ENCODE assay signal across 16 mouse cellular contexts in the genomic region with DNA sequence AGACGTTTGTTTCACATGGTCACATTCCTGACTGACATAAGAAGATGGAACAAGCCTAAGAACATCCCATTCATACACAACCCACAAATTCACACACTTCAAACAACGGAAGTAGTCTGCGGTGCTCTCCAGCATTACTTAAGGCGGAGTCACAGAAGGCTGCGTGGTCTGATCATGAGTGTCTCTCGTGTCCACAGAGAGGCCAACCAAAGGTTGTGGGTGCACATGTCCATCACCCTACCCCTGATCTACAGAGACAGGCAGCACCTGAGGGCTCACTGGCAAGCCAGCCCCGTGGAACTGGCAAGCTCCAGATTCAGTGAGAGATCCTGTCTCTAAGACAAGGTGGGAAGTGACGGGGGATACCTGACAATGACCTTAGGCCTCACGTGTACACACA. TPM values are rescaled to one million over a fixed set of nuclear protein-coding genes. Genes with fewer than 3 reads are reported as not detected.
DNase-seq lines count a peak whose midpoint lies in the region; ATAC-seq and TF ChIP-seq lines count a peak whose summit lies in the region.
"Had no signal": no experiment of that assay in that cellular context is flagged by ENCODE, and none has a peak within 500 bp of the region (broad histone marks: within the 10 kb centered on the region; RNA-seq: fewer than 3 reads in every experiment).

No protein-coding gene starts in this region.

- TF ChIP-seq CTCF in hindbrain, postnatal 0 days (IDR thresholded peaks at IDR 0.05; ENCODE audit: low read depth): no peak
- no peak for TF ChIP-seq CTCF in lung, embryonic 14.5 days (IDR thresholded peaks at IDR 0.05; ENCODE audit: low read depth)
- no peak for TF ChIP-seq CTCF in forebrain, postnatal 0 days (IDR thresholded peaks at IDR 0.05; ENCODE audit: low read depth)

- no peak overlapping the region for H3K9ac ChIP-seq in forebrain, embryonic 12.5 days
- no peak overlapping the region for H3K9ac ChIP-seq in forebrain, embryonic 11.5 days (ENCODE audit: low read length)
- H3K9ac ChIP-seq in hindbrain, postnatal 0 days (replicated peaks; ENCODE audit: low read length): no peak overlapping the region
- H3K9ac ChIP-seq in lung, embryonic 14.5 days: no peak overlapping the region
- no peak overlapping the region for H3K9ac ChIP-seq in forebrain, postnatal 0 days
- H3K9ac ChIP-seq: liver, embryonic 12.5 days; midbrain, embryonic 15.5 days had no signal

- H3K4me3 ChIP-seq in forebrain, embryonic 12.5 days (replicated peaks): no peak overlapping the region
- H3K4me3 ChIP-seq in forebrain, embryonic 11.5 days (ENCODE audit: low read depth, low read length): no peak overlapping the region
- no peak overlapping the region for H3K4me3 ChIP-seq in hindbrain, embryonic 10.5 days
- H3K4me3 ChIP-seq in hindbrain, postnatal 0 days (ENCODE audit: low read length): no peak overlapping the region
- no peak overlapping the region for H3K4me3 ChIP-seq in lung, embryonic 14.5 days (ENCODE audit: low read depth, low read length)
- H3K4me3 ChIP-seq in forebrain, postnatal 0 days (ENCODE audit: low read depth, low read length): no peak overlapping the region
- H3K4me3 ChIP-seq: liver, embryonic 12.5 days; midbrain, embryonic 15.5 days had no signal

- WGBS in forebrain, embryonic 12.5 days: 82% methylated on average over 9 of the region's 9 CpGs
- WGBS in forebrain, embryonic 11.5 days: 86% methylated on average over 9 of the region's 9 CpGs
- WGBS in hindbrain, embryonic 10.5 days: 80% methylated on average over 9 of the region's 9 CpGs
- whole genome bisulfite sequencing in hindbrain, postnatal 0 days: 77% methylated on average over 9 of the region's 9 CpGs
- WGBS in lung, embryonic 14.5 days: 33% methylated on average over 9 of the region's 9 CpGs
- 76% methylated on average over 9 of the region's 9 CpGs for WGBS in forebrain, postnatal 0 days

- peak overlapping the region; percentile 75; the same call in 1 of the 2 replicates for H3K27ac ChIP-seq in forebrain, embryonic 12.5 days
- H3K27ac ChIP-seq in forebrain, embryonic 11.5 days (ENCODE audit: low read depth, low read length): no peak overlapping the region
- 0 out of 2 replicates have a peak overlapping the region, but pooled peaks have one; percentile 79 for H3K27ac ChIP-seq in hindbrain, embryonic 10.5 days
- H3K27ac ChIP-seq in hindbrain, postnatal 0 days: no peak overlapping the region
- no peak overlapping the region for H3K27ac ChIP-seq in lung, embryonic 14.5 days (ENCODE audit: low read depth)
- H3K27ac ChIP-seq in forebrain, postnatal 0 days (ENCODE audit: low read depth, low read length): peak overlapping the region; percentile 54
- H3K27ac ChIP-seq: liver, embryonic 12.5 days had no signal

- H3K4me1 ChIP-seq in forebrain, embryonic 12.5 days: peaks cover 54% of the 10 kb centered on the region
- H3K4me1 ChIP-seq in forebrain, embryonic 11.5 days (replicated peaks; ENCODE audit: control insufficient read depth, insufficient read depth, low read length): peaks cover 18% of the 10 kb centered on the region
- H3K4me1 ChIP-seq in hindbrain, embryonic 10.5 days (replicated peaks): peaks cover 83% of the 10 kb centered on the region
- H3K4me1 ChIP-seq in hindbrain, postnatal 0 days (ENCODE audit: insufficient read depth, low read length): peaks cover 28% of the 10 kb centered on the region
- peaks cover 47% of the 10 kb centered on the region for H3K4me1 ChIP-seq in lung, embryonic 14.5 days (ENCODE audit: insufficient read depth)
- H3K4me1 ChIP-seq in forebrain, postnatal 0 days (ENCODE audit: insufficient read depth): peaks cover 29% of the 10 kb centered on the region

- H3K9me3 ChIP-seq in forebrain, embryonic 12.5 days: no peaks in the 10 kb centered on the region
- no peaks in the 10 kb centered on the region for H3K9me3 ChIP-seq in forebrain, embryonic 11.5 days (ENCODE audit: control insufficient read depth, low read length)
- H3K9me3 ChIP-seq in hindbrain, embryonic 10.5 days: no peaks in the 10 kb centered on the region
- no peaks in the 10 kb centered on the region for H3K9me3 ChIP-seq in hindbrain, postnatal 0 days (ENCODE audit: low read length)
- no peaks in the 10 kb centered on the region for H3K9me3 ChIP-seq in lung, embryonic 14.5 days (ENCODE audit: low read depth, low read length)
- no peaks in the 10 kb centered on the region for H3K9me3 ChIP-seq in forebrain, postnatal 0 days (ENCODE audit: low read length)
- H3K9me3 ChIP-seq: liver, embryonic 12.5 days; midbrain, embryonic 15.5 days had no signal

- no peak for DNase-seq in forebrain, embryonic 11.5 days (ENCODE audit: low spot score)
- DNase-seq in hindbrain, embryonic 10.5 days (ENCODE audit: low spot score): no peak
- DNase-seq in hindbrain, postnatal 0 days (ENCODE audit: low spot score): no peak
- peak; percentile 45 for DNase-seq in lung, embryonic 14.5 days
- no peak for DNase-seq in lung, adult 18-20 months
- DNase-seq in forebrain, postnatal 0 days: no peak
- DNase-seq in urinary bladder, adult 18-20 months (ENCODE audit: low spot score in 2 of 2): no peak
- DNase-seq: adrenal gland, postnatal 10 days; cerebellum, adult 11 months; cerebellum, postnatal 36 days; kidney, adult 9 months; spleen, adult 18-20 months had no signal

- no peak for ATAC-seq in forebrain, embryonic 12.5 days (ENCODE audit: low FRiP score)
- no peak for ATAC-seq in forebrain, embryonic 11.5 days (replicated peaks; ENCODE audit: low FRiP score)
- ATAC-seq in hindbrain, postnatal 0 days: no peak
- no peak for ATAC-seq in lung, embryonic 14.5 days (ENCODE audit: insufficient read depth)
- no peak for ATAC-seq in forebrain, postnatal 0 days
- ATAC-seq: liver, embryonic 12.5 days; lung, postnatal 0 days had no signal

- no peak overlapping the region for H3K4me2 ChIP-seq in forebrain, embryonic 12.5 days
- H3K4me2 ChIP-seq in forebrain, embryonic 11.5 days (ENCODE audit: low read depth, low read length, severe bottlenecking): no peak overlapping the region
- no peak overlapping the region for H3K4me2 ChIP-seq in hindbrain, postnatal 0 days (ENCODE audit: low read depth, low read length)
- no peak overlapping the region for H3K4me2 ChIP-seq in lung, embryonic 14.5 days
- H3K4me2 ChIP-seq in forebrain, postnatal 0 days (ENCODE audit: low read depth): no peak overlapping the region
- H3K4me2 ChIP-seq: liver, embryonic 12.5 days; midbrain, embryonic 15.5 days had no signal

- H3K27me3 ChIP-seq in forebrain, embryonic 12.5 days: no peaks in the 10 kb centered on the region
- no peaks in the 10 kb centered on the region for H3K27me3 ChIP-seq in forebrain, embryonic 11.5 days (ENCODE audit: control insufficient read depth, insufficient read depth, low read length)
- no peaks in the 10 kb centered on the region for H3K27me3 ChIP-seq in hindbrain, embryonic 10.5 days (ENCODE audit: insufficient read depth, poor library complexity, severe bottlenecking)
- H3K27me3 ChIP-seq in hindbrain, postnatal 0 days (ENCODE audit: insufficient read depth, low read length): no peaks in the 10 kb centered on the region
- no peaks in the 10 kb centered on the region for H3K27me3 ChIP-seq in lung, embryonic 14.5 days (ENCODE audit: insufficient read depth, low read length)
- no peaks in the 10 kb centered on the region for H3K27me3 ChIP-seq in forebrain, postnatal 0 days (ENCODE audit: insufficient read depth, low read length)
- H3K27me3 ChIP-seq: midbrain, embryonic 15.5 days had no signal

- 0 out of 2 replicates have a peak, but pooled peaks cover 10% of the 10 kb centered on the region for H3K36me3 ChIP-seq in forebrain, embryonic 12.5 days (replicated peaks)
- no peaks in the 10 kb centered on the region for H3K36me3 ChIP-seq in forebrain, embryonic 11.5 days (ENCODE audit: control insufficient read depth, insufficient read depth, low read length)
- peaks cover 54% of the 10 kb centered on the region for H3K36me3 ChIP-seq in hindbrain, embryonic 10.5 days
- no peaks in the 10 kb centered on the region for H3K36me3 ChIP-seq in hindbrain, postnatal 0 days (ENCODE audit: insufficient read depth, low read length)
- peaks cover 5% of the 10 kb centered on the region; the same call in 1 of the 2 replicates for H3K36me3 ChIP-seq in lung, embryonic 14.5 days (ENCODE audit: insufficient read depth)
- H3K36me3 ChIP-seq in forebrain, postnatal 0 days (ENCODE audit: insufficient read depth): peaks cover 5% of the 10 kb centered on the region; the same call in 1 of the 2 replicates
- H3K36me3 ChIP-seq: liver, embryonic 12.5 days; midbrain, embryonic 15.5 days had no signal

RNA-seq across cellular contexts. Expression of a gene that starts 47.0 kb away (rescaled TPM):
- polyA plus RNA-seq in forebrain, embryonic 12.5 days (2016; fragmentation: Nextera tagmentation; extraction: Ambion mirVana): 4.4 and 5.3 TPM in 2 replicates
- 2.9 and 3.6 TPM in 2 replicates for polyA plus RNA-seq in forebrain, embryonic 11.5 days (2014; fragmentation: Nextera tagmentation; extraction: Ambion mirVana)
- polyA plus RNA-seq in hindbrain, embryonic 10.5 days (2016; fragmentation: Nextera tagmentation; extraction: Ambion mirVana): 3.1 and 3.7 TPM in 2 replicates
- 22.7 and 23.3 TPM in 2 replicates for total RNA-seq in hindbrain, postnatal 0 days (2014; rRNA removed)
- polyA plus RNA-seq in hindbrain, postnatal 0 days (2015; fragmentation: Nextera tagmentation; extraction: Ambion mirVana): 3.0 and 3.1 TPM in 2 replicates
- 1.5 and 1.8 TPM in 2 replicates for polyA plus RNA-seq in lung, embryonic 14.5 days (2014; fragmentation: Nextera tagmentation; extraction: Ambion mirVana)
- 25.9 and 28.7 TPM in 2 replicates for total RNA-seq in forebrain, postnatal 0 days (2014; rRNA removed)
- polyA plus RNA-seq in forebrain, postnatal 0 days (2015; fragmentation: Nextera tagmentation; extraction: Ambion mirVana): 3.7 and 4.0 TPM in 2 replicates

Comparison
In these comparisons a context has a peak if more than half of its experiments do, and no peak if none do; other contexts are left out.
1. H3K27ac ChIP-seq: peak in forebrain, embryonic 12.5 days (single experiment), hindbrain, embryonic 10.5 days (single experiment) and forebrain, postnatal 0 days (single experiment); none in forebrain, embryonic 11.5 days (single experiment), hindbrain, postnatal 0 days (single experiment) and lung, embryonic 14.5 days (single experiment).